Mouse (Mus musculus) cortical plate, adult 2 months (tissue): Measurements from ENCODE around the gene Vps35.

Experiments used
- CTCF ChIP-seq: fragments of 200-500 bp; IDR thresholded peaks from 2 replicates; pipeline ENCODE4 v1.5.1; 2011; ENCODE audit warnings: mild to moderate bottlenecking, control low read depth, low read length; ENCODE audit not compliant: insufficient read depth; ENCODE audit errors: extremely low read depth
- POLR2A ChIP-seq: fragments of 200-500 bp; IDR thresholded peaks from 2 replicates; pipeline ENCODE4 v1.6.1; 2011; ENCODE audit warnings: mild to moderate bottlenecking, low read length, control low read depth; ENCODE audit not compliant: insufficient read depth; ENCODE audit errors: extremely low read depth

GRCm38 (mm10) chr8:85303531-85303930 lies 3.9 kb upstream of the Vps35 start:
- no peak for TF ChIP-seq POLR2A
- TF ChIP-seq CTCF, result no peak
